Mouse (Mus musculus) spleen, adult 2 months (tissue): ENCODE measurements around the gene Sh3d19.

ENCODE experiments used
- CTCF ChIP-seq: fragments of 200-500 bp; IDR thresholded peaks from 2 replicates; pipeline ENCODE4 v1.5.1; 2011; ENCODE audit warnings: mild to moderate bottlenecking, inconsistent platforms; ENCODE audit not compliant: insufficient read depth, insufficient read length, insufficient replicate concordance; ENCODE audit errors: extremely low read depth
- POLR2A ChIP-seq: fragments of 200-500 bp; IDR thresholded peaks from 2 replicates; pipeline ENCODE4 v1.6.1; 2011; ENCODE audit warnings: low read depth, low read length, inconsistent platforms

GRCm38 (mm10) chr3:86101956-86102355 lies 131.0 kb downstream of the Sh3d19 start:
- TF ChIP-seq POLR2A (no peak), CTCF (no peak)
